Mouse (Mus musculus): ENCODE results near the gene Erich4. TPM values are rescaled to one million over a fixed set of nuclear protein-coding genes. Genes with fewer than 3 reads are reported as not detected.

Gene Erich4
- polyA plus RNA-seq (2012; rRNA removed), result not detected in 2 replicates

GRCm38 (mm10) chr7:25615706-25616011, at the start of gene Erich4:
TSS of gene Erich4 (minus strand) at chr7:25615892.
- no peak for DNase-seq
- H3K4me1 ChIP-seq (replicated peaks; ENCODE audit: control insufficient read depth, insufficient read depth, low read length), result peaks cover 2% of the 10 kb centered on the region; the same call in 1 of the 2 replicates
- H3K27me3 ChIP-seq (ENCODE audit: control insufficient read depth, insufficient read depth, low read length), result no peaks in the 10 kb centered on the region
- no peak within 1 kb of the TSS for H3K27ac ChIP-seq (ENCODE audit: control insufficient read depth, insufficient read depth, low read length)
- H3K4me3 ChIP-seq (ENCODE audit: control insufficient read depth, insufficient read depth, low read length), result no peak within 1 kb of the TSS
- 95% methylated on average over 5 of the region's 5 CpGs for WGBS
- TF ChIP-seq POLR2A (IDR thresholded peaks at IDR 0.05; ENCODE audit: control insufficient read depth, extremely low read depth, insufficient read depth, low read length, poor library complexity), result no peak
- TF ChIP-seq CTCF (IDR thresholded peaks at IDR 0.05; ENCODE audit: borderline replicate concordance, control insufficient read depth, extremely low read depth, insufficient read depth, low read length, poor library complexity), result no peak
- H3K36me3 ChIP-seq (ENCODE audit: control insufficient read depth, insufficient read depth, low read length), result no peaks in the 10 kb centered on the region

- TF ChIP-seq CTCF (IDR thresholded peaks at IDR 0.05; ENCODE audit: borderline replicate concordance, control insufficient read depth, extremely low read depth, insufficient read depth, low read length, poor library complexity), result peak; percentile 60; the same call in 1 of the 2 replicates
- TF ChIP-seq POLR2A (IDR thresholded peaks at IDR 0.05; ENCODE audit: control insufficient read depth, extremely low read depth, insufficient read depth, low read length, poor library complexity), result peak; percentile 70; the same call in 1 of the 2 replicates
- Histone ChIP-seq H3K4me1 (replicated peaks; ENCODE audit: control insufficient read depth, insufficient read depth, low read length) (peaks cover 8% of the 10 kb centered on the region), H3K4me3 (ENCODE audit: control insufficient read depth, insufficient read depth, low read length) (peak within 1 kb of the TSS; percentile 88), H3K36me3 (ENCODE audit: control insufficient read depth, insufficient read depth, low read length) (no peaks in the 10 kb centered on the region; the same call in 1 of the 2 replicates), H3K27me3 (ENCODE audit: control insufficient read depth, insufficient read depth, low read length) (no peaks in the 10 kb centered on the region), H3K27ac (ENCODE audit: control insufficient read depth, insufficient read depth, low read length) (no peak within 1 kb of the TSS)
- under 1% methylated on average over 50 of the region's 50 CpGs for WGBS
- peak; percentile 99 for DNase-seq
These were observed 43.2 kb upstream of the Erich4 start, which contains the start of the genes Bckdha and Exosc5 for GRCm38 (mm10) chr7:25658657-25659472. TSS of gene Bckdha (minus strand) at chr7:25658981. TSS of gene Exosc5 (plus strand) at chr7:25659164.

- Histone ChIP-seq H3K4me3 (ENCODE audit: control insufficient read depth, insufficient read depth, low read length) (peak overlapping the region; percentile 62; the same call in 1 of the 2 replicates), H3K27me3 (ENCODE audit: control insufficient read depth, insufficient read depth, low read length) (no peaks in the 10 kb centered on the region), H3K4me1 (replicated peaks; ENCODE audit: control insufficient read depth, insufficient read depth, low read length) (peaks cover 8% of the 10 kb centered on the region), H3K36me3 (ENCODE audit: control insufficient read depth, insufficient read depth, low read length) (no peaks in the 10 kb centered on the region), H3K27ac (ENCODE audit: control insufficient read depth, insufficient read depth, low read length) (no peak overlapping the region)
- DNase-seq, result no peak
- no peak for TF ChIP-seq POLR2A (IDR thresholded peaks at IDR 0.05; ENCODE audit: control insufficient read depth, extremely low read depth, insufficient read depth, low read length, poor library complexity)
- no peak for TF ChIP-seq CTCF (IDR thresholded peaks at IDR 0.05; ENCODE audit: borderline replicate concordance, control insufficient read depth, extremely low read depth, insufficient read depth, low read length, poor library complexity)
- 41% methylated on average over 10 of the region's 10 CpGs for WGBS
These were observed 42.1 kb upstream of the Erich4 start for GRCm38 (mm10) chr7:25657785-25658184.

GRCm38 (mm10) chr7:25655601-25656428, 40.1 kb upstream of the Erich4 start:
- DNase-seq, result no peak
- Histone ChIP-seq H3K4me3 (ENCODE audit: control insufficient read depth, insufficient read depth, low read length) (no peak overlapping the region), H3K27ac (ENCODE audit: control insufficient read depth, insufficient read depth, low read length) (no peak overlapping the region), H3K4me1 (replicated peaks; ENCODE audit: control insufficient read depth, insufficient read depth, low read length) (peaks cover 18% of the 10 kb centered on the region), H3K27me3 (ENCODE audit: control insufficient read depth, insufficient read depth, low read length) (no peaks in the 10 kb centered on the region), H3K36me3 (ENCODE audit: control insufficient read depth, insufficient read depth, low read length) (no peaks in the 10 kb centered on the region)
- WGBS, result 86% methylated on average over 11 of the region's 11 CpGs
- no peak for TF ChIP-seq CTCF (IDR thresholded peaks at IDR 0.05; ENCODE audit: borderline replicate concordance, control insufficient read depth, extremely low read depth, insufficient read depth, low read length, poor library complexity)
- no peak for TF ChIP-seq POLR2A (IDR thresholded peaks at IDR 0.05; ENCODE audit: control insufficient read depth, extremely low read depth, insufficient read depth, low read length, poor library complexity)

GRCm38 (mm10) chr7:25652244-25652759, 36.6 kb upstream of the Erich4 start:
- WGBS, result 44% methylated on average over 12 of the region's 12 CpGs
- DNase-seq, result no peak
- no peak for TF ChIP-seq CTCF (IDR thresholded peaks at IDR 0.05; ENCODE audit: borderline replicate concordance, control insufficient read depth, extremely low read depth, insufficient read depth, low read length, poor library complexity)
- no peak for TF ChIP-seq POLR2A (IDR thresholded peaks at IDR 0.05; ENCODE audit: control insufficient read depth, extremely low read depth, insufficient read depth, low read length, poor library complexity)
- peaks cover 39% of the 10 kb centered on the region for H3K4me1 ChIP-seq (replicated peaks; ENCODE audit: control insufficient read depth, insufficient read depth, low read length)
- H3K36me3 ChIP-seq (ENCODE audit: control insufficient read depth, insufficient read depth, low read length), result no peaks in the 10 kb centered on the region
- no peak overlapping the region for H3K4me3 ChIP-seq (ENCODE audit: control insufficient read depth, insufficient read depth, low read length)
- H3K27ac ChIP-seq (ENCODE audit: control insufficient read depth, insufficient read depth, low read length), result no peak overlapping the region
- no peaks in the 10 kb centered on the region for H3K27me3 ChIP-seq (ENCODE audit: control insufficient read depth, insufficient read depth, low read length)

- no peak overlapping the region for H3K4me3 ChIP-seq (ENCODE audit: control insufficient read depth, insufficient read depth, low read length)
- WGBS, result 17% methylated on average over 8 of the region's 8 CpGs
- H3K36me3 ChIP-seq (ENCODE audit: control insufficient read depth, insufficient read depth, low read length), result no peaks in the 10 kb centered on the region
- peak overlapping the region; percentile 20; the same call in 1 of the 2 replicates for H3K27ac ChIP-seq (ENCODE audit: control insufficient read depth, insufficient read depth, low read length)
- TF ChIP-seq POLR2A (IDR thresholded peaks at IDR 0.05; ENCODE audit: control insufficient read depth, extremely low read depth, insufficient read depth, low read length, poor library complexity), result no peak
- TF ChIP-seq CTCF (IDR thresholded peaks at IDR 0.05; ENCODE audit: borderline replicate concordance, control insufficient read depth, extremely low read depth, insufficient read depth, low read length, poor library complexity), result no peak
- DNase-seq, result peak; percentile 54
- no peaks in the 10 kb centered on the region for H3K27me3 ChIP-seq (ENCODE audit: control insufficient read depth, insufficient read depth, low read length)
- H3K4me1 ChIP-seq (replicated peaks; ENCODE audit: control insufficient read depth, insufficient read depth, low read length), result peaks cover 49% of the 10 kb centered on the region
These were observed 35.6 kb upstream of the Erich4 start for GRCm38 (mm10) chr7:25651281-25651680.
